9 mouse cellular contexts compared by ENCODE assay signal in genomic region chr11:77442186-77443170, GRCm38 (mm10). TPM values are rescaled to one million over a fixed set of nuclear protein-coding genes. Genes with fewer than 3 reads are reported as not detected.
DNase-seq lines count a peak whose midpoint lies in the region; ATAC-seq lines count a peak whose summit lies in the region.
"Had no signal": no experiment of that assay in that cellular context is flagged by ENCODE, and none has a peak within 500 bp of the region (broad histone marks: within the 10 kb centered on the region; RNA-seq: fewer than 3 reads in every experiment).

No protein-coding gene starts in this region.

- WGBS in heart, embryonic 15.5 days: 62% methylated on average over 7 of the region's 7 CpGs
- WGBS in lung, embryonic 16.5 days: 44% methylated on average over 7 of the region's 7 CpGs

- no peak overlapping the region for H3K4me2 ChIP-seq in heart, embryonic 15.5 days
- H3K4me2 ChIP-seq in lung, embryonic 16.5 days (ENCODE audit: low read depth, low read length): no peak overlapping the region
- H3K4me2 ChIP-seq: liver, embryonic 13.5 days had no signal

- no peaks in the 10 kb centered on the region for H3K27me3 ChIP-seq in heart, embryonic 15.5 days
- H3K27me3 ChIP-seq in lung, embryonic 16.5 days (ENCODE audit: control insufficient read depth, insufficient read depth, low read depth, low read length): no peaks in the 10 kb centered on the region
- H3K27me3 ChIP-seq: liver, embryonic 13.5 days had no signal

- peaks cover 51% of the 10 kb centered on the region for H3K4me1 ChIP-seq in heart, embryonic 15.5 days (replicated peaks)
- H3K4me1 ChIP-seq in lung, embryonic 16.5 days (replicated peaks; ENCODE audit: control insufficient read depth, insufficient read depth, low read length): peaks cover 28% of the 10 kb centered on the region

- H3K4me3 ChIP-seq in heart, embryonic 15.5 days: no peak overlapping the region
- no peak overlapping the region for H3K4me3 ChIP-seq in lung, embryonic 16.5 days (ENCODE audit: low read length)
- H3K4me3 ChIP-seq: liver, embryonic 13.5 days had no signal

- H3K36me3 ChIP-seq in heart, embryonic 15.5 days: peaks cover 40% of the 10 kb centered on the region
- peaks cover 8% of the 10 kb centered on the region for H3K36me3 ChIP-seq in lung, embryonic 16.5 days (ENCODE audit: control insufficient read depth, insufficient read depth, low read length)

- H3K9ac ChIP-seq in heart, embryonic 15.5 days: no peak overlapping the region
- H3K9ac ChIP-seq in lung, embryonic 16.5 days (ENCODE audit: low read length): no peak overlapping the region
- H3K9ac ChIP-seq: liver, embryonic 13.5 days had no signal

- ATAC-seq in heart, embryonic 15.5 days (replicated peaks; ENCODE audit: insufficient number of reproducible peaks, insufficient read depth, low FRiP score, low read depth): no peak; the same call in 1 of the 2 replicates
- ATAC-seq in lung, embryonic 16.5 days (ENCODE audit: low read depth): peak; percentile 80

- no peaks in the 10 kb centered on the region for H3K9me3 ChIP-seq in heart, embryonic 15.5 days (replicated peaks)
- H3K9me3 ChIP-seq in lung, embryonic 16.5 days (ENCODE audit: control insufficient read depth, low read length): no peaks in the 10 kb centered on the region
- H3K9me3 ChIP-seq: liver, embryonic 13.5 days had no signal

- peak overlapping the region; percentile 57 for H3K27ac ChIP-seq in heart, embryonic 15.5 days
- peak overlapping the region; percentile 80 for H3K27ac ChIP-seq in lung, embryonic 16.5 days (ENCODE audit: low read length)
- H3K27ac ChIP-seq: liver, embryonic 13.5 days had no signal

- DNase-seq in adrenal gland, postnatal 14 days: peak; percentile 50
- no peak for DNase-seq in adrenal gland, adult 18-20 months (ENCODE audit: low spot score in 2 of 2)
- peak; percentile 27 to 40 for DNase-seq in adrenal gland, postnatal 36 days
- DNase-seq in cerebellum, adult 8-10 months: no peak
- DNase-seq in retina, embryonic 14.5 days (ENCODE audit: low spot score): no peak
- no peak for DNase-seq in cerebellum, adult 11 months
- DNase-seq: liver, embryonic 13.5 days had no signal

RNA-seq across cellular contexts. Expression of gene Coro6, which starts 19.7 kb away (rescaled TPM):
- total RNA-seq in adrenal gland, postnatal 14 days (2021): 3.6 and 7.8 TPM in 2 replicates
- 1 to 10 TPM; 2.0 to 2.9 TPM for total RNA-seq in adrenal gland, adult 18-20 months (2021)
- total RNA-seq in adrenal gland, postnatal 36 days (2021): 1 to 10 TPM in 1 of 2 experiments, under 1 TPM in 1; 0.96 to 1.7 TPM
- 42.4 and 43.7 TPM in 2 replicates for polyA plus RNA-seq in heart, embryonic 15.5 days (2015; fragmentation: Nextera tagmentation; extraction: Ambion mirVana)
- polyA plus RNA-seq in lung, embryonic 16.5 days (2015; fragmentation: Nextera tagmentation; extraction: Ambion mirVana): 1.3 and 1.5 TPM in 2 replicates

RNA-seq across cellular contexts. Expression of gene Ankrd13b, which starts 47.0 kb away (rescaled TPM):
- total RNA-seq in adrenal gland, postnatal 14 days (2021): 8.2 and 10.4 TPM in 2 replicates
- total RNA-seq in adrenal gland, adult 18-20 months (2021): 1 to 10 TPM; 7.9 to 8.3 TPM
- 1 to 10 TPM; 5.8 to 6.7 TPM for total RNA-seq in adrenal gland, postnatal 36 days (2021)
- polyA plus RNA-seq in heart, embryonic 15.5 days (2015; fragmentation: Nextera tagmentation; extraction: Ambion mirVana): 3.2 and 4.9 TPM in 2 replicates
- 2.8 and 3.0 TPM in 2 replicates for polyA plus RNA-seq in lung, embryonic 16.5 days (2015; fragmentation: Nextera tagmentation; extraction: Ambion mirVana)

RNA-seq across cellular contexts. Expression of gene Git1, which starts 50.9 kb away (rescaled TPM):
- total RNA-seq in adrenal gland, postnatal 14 days (2021): 49.5 and 53.0 TPM in 2 replicates
- 10 to 100 TPM; 47.7 to 49.2 TPM for total RNA-seq in adrenal gland, adult 18-20 months (2021)
- total RNA-seq in adrenal gland, postnatal 36 days (2021): 10 to 100 TPM; 47.6 to 49.9 TPM
- polyA plus RNA-seq in heart, embryonic 15.5 days (2015; fragmentation: Nextera tagmentation; extraction: Ambion mirVana): 6.8 and 10.0 TPM in 2 replicates
- 9.1 and 9.2 TPM in 2 replicates for polyA plus RNA-seq in lung, embryonic 16.5 days (2015; fragmentation: Nextera tagmentation; extraction: Ambion mirVana)

Comparison
In these comparisons a context has a peak if more than half of its experiments do, and no peak if none do; other contexts are left out.
1. DNase-seq: peak in adrenal gland, postnatal 14 days (single experiment) and adrenal gland, postnatal 36 days (2 of 2); none in adrenal gland, adult 18-20 months (0 of 2), cerebellum, adult 8-10 months (single experiment), retina, embryonic 14.5 days (single experiment) and cerebellum, adult 11 months (single experiment).